Mouse (Mus musculus) forebrain, embryonic 15.5 days (tissue): ENCODE data around the gene Napa. TPM values are rescaled to one million over a fixed set of nuclear protein-coding genes. Genes with fewer than 3 reads are reported as not detected.

Experiments used
- ATAC-seq: fragments of 200-750 bp; cut with Nextera tagmentation; replicated peaks from 2 replicates; pipeline ENCODE4 v1.8.0; 2017; ENCODE audit warnings: mild to moderate bottlenecking, moderate TSS enrichment, moderate library complexity
- H3K27ac ChIP-seq: fragments of 300-500 bp; sonication (generic); replicated peaks from 2 replicates; pipeline ENCODE4 v1.5.1; 2015; ENCODE audit warnings: mild to moderate bottlenecking, inconsistent platforms
- H3K27me3 ChIP-seq: fragments of 300-500 bp; sonication (generic); 2 replicates; pipeline ENCODE4 v1.6.1; 2015; ENCODE audit warnings: inconsistent platforms
- H3K36me3 ChIP-seq: fragments of 300-500 bp; sonication (generic); 2 replicates; pipeline ENCODE4 v1.6.1; 2015; ENCODE audit warnings: mild to moderate bottlenecking, inconsistent platforms
- H3K4me1 ChIP-seq: fragments of 300-500 bp; sonication (generic); 2 replicates; pipeline ENCODE4 v1.6.1; 2015; ENCODE audit warnings: inconsistent platforms
- H3K4me2 ChIP-seq: fragments of 300-500 bp; sonication (generic); replicated peaks from 2 replicates; pipeline ENCODE4 v1.6.1; 2015; ENCODE audit warnings: mild to moderate bottlenecking, inconsistent platforms
- H3K4me3 ChIP-seq: fragments of 300-500 bp; sonication (generic); 2 replicates; pipeline ENCODE4 v1.5.1; 2015; ENCODE audit warnings: mild to moderate bottlenecking, inconsistent platforms
- H3K9ac ChIP-seq: fragments of 300-500 bp; sonication (generic); replicated peaks from 2 replicates; pipeline ENCODE4 v1.6.1; 2015; ENCODE audit warnings: mild to moderate bottlenecking, inconsistent platforms
- H3K9me3 ChIP-seq: fragments of 300-500 bp; sonication (generic); 2 replicates; pipeline ENCODE4 v1.6.1; 2016; ENCODE audit warnings: inconsistent platforms
- WGBS: fragments of 180-500 bp; shearing (Covaris S2); methylation state at CpG from one replicate; pipeline ENCODE4 v1.1.7; 2015; ENCODE audit warnings: mixed read lengths; 5-methylcytosine and 5-hydroxymethylcytosine counted together
- polyA plus RNA-seq: library from polyadenylated mRNA; unstranded; fragments of >200 nt; fragmentation: Nextera tagmentation; extraction: Ambion mirVana; gene quantifications from 2 replicates; pipeline ENCODE4 v1.2.1, GENCODE M21; 2015

Napa gene
- polyA plus RNA-seq, 1 experiment from 2014 or later: 200 TPM

- Histone ChIP-seq H3K36me3 (0 out of 2 replicates have a peak, but pooled peaks cover 5% of the 10 kb centered on the region), H3K4me1 (peaks cover 34% of the 10 kb centered on the region), H3K9me3 (no peaks in the 10 kb centered on the region), H3K9ac (no peak overlapping the region), H3K4me2 (no peak overlapping the region), H3K27ac (peak overlapping the region; percentile 50; the same call in 1 of the 2 replicates), H3K4me3 (no peak overlapping the region), H3K27me3 (no peaks in the 10 kb centered on the region)
- no peak for ATAC-seq
- WGBS: 12% methylated on average over 15 of the region's 15 CpGs
Measured at GRCm38 (mm10) chr7:16147643-16148042, 49.4 kb downstream of the Napa start.

GRCm38 (mm10) chr7:16149241-16149640 is 51.0 kb downstream of the Napa start:
- peak overlapping the region; percentile 75 for H3K27ac ChIP-seq
- WGBS: 45% methylated on average over 5 of the region's 5 CpGs

GRCm38 (mm10) chr7:16150191-16151145 is 52.2 kb downstream of the Napa start:
- Histone ChIP-seq H3K9me3 (no peaks in the 10 kb centered on the region), H3K9ac (no peak overlapping the region), H3K4me3 (no peak overlapping the region), H3K36me3 (no peaks in the 10 kb centered on the region), H3K27me3 (no peaks in the 10 kb centered on the region), H3K4me1 (peaks cover 45% of the 10 kb centered on the region), H3K27ac (0 out of 2 replicates have a peak overlapping the region, but pooled peaks have one; percentile 4), H3K4me2 (no peak overlapping the region)
- 79% methylated on average over 9 of the region's 9 CpGs for WGBS
- ATAC-seq: no peak

More at GRCm38 (mm10) chr7:16149241-16149640, 51.0 kb downstream of the Napa start:
- H3K27me3 ChIP-seq: no peaks in the 10 kb centered on the region
- peaks cover 38% of the 10 kb centered on the region for H3K4me1 ChIP-seq
- no peaks in the 10 kb centered on the region for H3K9me3 ChIP-seq
- 0 out of 2 replicates have a peak, but pooled peaks cover 5% of the 10 kb centered on the region for H3K36me3 ChIP-seq
- ATAC-seq: peak; percentile 43
- H3K9ac ChIP-seq: no peak overlapping the region
- no peak overlapping the region for H3K4me2 ChIP-seq
- no peak overlapping the region for H3K4me3 ChIP-seq

GRCm38 (mm10) chr7:16153522-16153921 is 55.3 kb downstream of the Napa start:
- Histone ChIP-seq H3K9me3 (no peaks in the 10 kb centered on the region), H3K36me3 (no peaks in the 10 kb centered on the region), H3K4me3 (no peak overlapping the region), H3K9ac (no peak overlapping the region), H3K27me3 (peaks cover 6% of the 10 kb centered on the region; the same call in 1 of the 2 replicates), H3K4me1 (peaks cover 26% of the 10 kb centered on the region), H3K4me2 (no peak overlapping the region), H3K27ac (peak overlapping the region; percentile 23; the same call in 1 of the 2 replicates)
- ATAC-seq: peak; percentile 82
- 17% methylated on average over 10 of the region's 10 CpGs for WGBS

- peaks cover 12% of the 10 kb centered on the region for H3K4me1 ChIP-seq
- peaks cover 18% of the 10 kb centered on the region; the same call in 1 of the 2 replicates for H3K27me3 ChIP-seq
- H3K4me2 ChIP-seq: no peak overlapping the region
- H3K9ac ChIP-seq: no peak overlapping the region
- H3K36me3 ChIP-seq: no peaks in the 10 kb centered on the region
- no peak; the same call in 1 of the 2 replicates for ATAC-seq
- H3K4me3 ChIP-seq: no peak overlapping the region
- H3K9me3 ChIP-seq: no peaks in the 10 kb centered on the region
- 71% methylated on average over 9 of the region's 9 CpGs for WGBS
- H3K27ac ChIP-seq: peak overlapping the region; percentile 39; the same call in 1 of the 2 replicates
Measured at GRCm38 (mm10) chr7:16155132-16155872, 57.0 kb downstream of the Napa start.

GRCm38 (mm10) chr7:16156105-16156714 is 58.0 kb downstream of the Napa start:
- H3K9me3 ChIP-seq: no peaks in the 10 kb centered on the region
- 83% methylated on average over 8 of the region's 8 CpGs for WGBS
- peaks cover 12% of the 10 kb centered on the region for H3K4me1 ChIP-seq
- H3K27me3 ChIP-seq: peaks cover 18% of the 10 kb centered on the region; the same call in 1 of the 2 replicates
- no peak for ATAC-seq
- no peaks in the 10 kb centered on the region for H3K36me3 ChIP-seq
- no peak overlapping the region for H3K27ac ChIP-seq
- no peak overlapping the region for H3K4me3 ChIP-seq
- H3K4me2 ChIP-seq: no peak overlapping the region
- no peak overlapping the region for H3K9ac ChIP-seq

GRCm38 (mm10) chr7:16158735-16159134 is 60.5 kb downstream of the Napa start:
- Histone ChIP-seq H3K36me3 (no peaks in the 10 kb centered on the region), H3K27me3 (peaks cover 18% of the 10 kb centered on the region; the same call in 1 of the 2 replicates), H3K9me3 (no peaks in the 10 kb centered on the region), H3K27ac (no peak overlapping the region), H3K9ac (no peak overlapping the region), H3K4me3 (0 out of 2 replicates have a peak overlapping the region, but pooled peaks have one; percentile 2), H3K4me1 (peaks cover 9% of the 10 kb centered on the region), H3K4me2 (peak overlapping the region; percentile 7; the same call in 1 of the 2 replicates)
- 11% methylated on average over 39 of the region's 39 CpGs for WGBS
- ATAC-seq: no peak

GRCm38 (mm10) chr7:16160702-16161101 is 62.4 kb downstream of the Napa start:
- no peak overlapping the region for H3K27ac ChIP-seq
- no peak for ATAC-seq
- H3K4me3 ChIP-seq: no peak overlapping the region
- WGBS: 70% methylated on average over 3 of the region's 3 CpGs
- no peaks in the 10 kb centered on the region for H3K4me1 ChIP-seq
- H3K4me2 ChIP-seq: no peak overlapping the region
- peaks cover 18% of the 10 kb centered on the region; the same call in 1 of the 2 replicates for H3K27me3 ChIP-seq
- no peak overlapping the region for H3K9ac ChIP-seq
- no peaks in the 10 kb centered on the region for H3K9me3 ChIP-seq
- H3K36me3 ChIP-seq: no peaks in the 10 kb centered on the region

- Histone ChIP-seq H3K27ac (no peak overlapping the region), H3K4me2 (no peak overlapping the region), H3K9me3 (no peaks in the 10 kb centered on the region), H3K9ac (no peak overlapping the region), H3K4me1 (no peaks in the 10 kb centered on the region), H3K4me3 (no peak overlapping the region), H3K27me3 (peaks cover 18% of the 10 kb centered on the region; the same call in 1 of the 2 replicates), H3K36me3 (no peaks in the 10 kb centered on the region)
- WGBS: 89% methylated on average over 9 of the region's 9 CpGs
- ATAC-seq: no peak
Measured at GRCm38 (mm10) chr7:16161302-16161701, 63.0 kb downstream of the Napa start.

- no peak overlapping the region for H3K4me3 ChIP-seq
- no peaks in the 10 kb centered on the region for H3K36me3 ChIP-seq
- peaks cover 18% of the 10 kb centered on the region; the same call in 1 of the 2 replicates for H3K27me3 ChIP-seq
- H3K27ac ChIP-seq: no peak overlapping the region
- 64% methylated on average over 7 of the region's 7 CpGs for WGBS
- H3K9ac ChIP-seq: no peak overlapping the region
- H3K4me2 ChIP-seq: no peak overlapping the region
- no peak for ATAC-seq
- no peaks in the 10 kb centered on the region for H3K4me1 ChIP-seq
- no peaks in the 10 kb centered on the region for H3K9me3 ChIP-seq
Measured at GRCm38 (mm10) chr7:16162036-16162435, 63.8 kb downstream of the Napa start.
